Mouse (Mus musculus): Measurements from ENCODE around the gene Ly6g6e. TPM values are rescaled to one million over a fixed set of nuclear protein-coding genes. Genes with fewer than 3 reads are reported as not detected.

The Ly6g6e gene
- total RNA-seq, 1 experiment = 13.4 TPM

GRCm38 (mm10) chr17:35101161-35101560, 24.5 kb downstream of the Ly6g6e start:
- Histone ChIP-seq H3K4me3 (ENCODE audit: insufficient read depth in 1 of 2, low read depth in 1 of 2, low read length in 2 of 2, poor library complexity in 1 of 2, severe bottlenecking in 1 of 2) (no peak overlapping the region), H3K9ac (ENCODE audit: insufficient read depth, low read depth, low read length, poor library complexity, severe bottlenecking) (no peak overlapping the region), H3K4me1 (ENCODE audit: control insufficient read depth in 2 of 2, insufficient read depth in 2 of 2, low read length in 2 of 2, poor library complexity in 1 of 2) (peaks cover 0 to 9% of the 10 kb centered on the region in 2 experiments; a peak in 1 of 4 replicates), H3K9me3 (ENCODE audit: control insufficient read depth, insufficient read depth, low read depth, low read length) (no peaks in the 10 kb centered on the region), H3K36me3 (ENCODE audit: control insufficient read depth, insufficient read depth, low read length, poor library complexity, severe bottlenecking) (peaks cover 20% of the 10 kb centered on the region; the same call in 1 of the 2 replicates), H3K27ac (ENCODE audit: insufficient read depth, low read depth, low read length, poor library complexity, severe bottlenecking) (no peak overlapping the region)
- TF ChIP-seq ZNF384 (IDR thresholded peaks at IDR 0.05; ENCODE audit: low read depth, low read length) (no peak), HCFC1 (IDR thresholded peaks at IDR 0.05; ENCODE audit: borderline replicate concordance, insufficient read depth, low read length) (no peak), MAFK (IDR thresholded peaks at IDR 0.05; ENCODE audit: insufficient read depth, low read depth, low read length) (no peak)
- in situ Hi-C loops (cut with MboI; ENCODE audit: low sequenced_read_pairs in 2 of 2, unreplicated experiment in 2 of 2) = loop anchor here in 1 of 2 experiments (25.0 kb wide), 1 partner anchor 89 kb away; the partner anchor contains the start of genes Vars and Vwa7
- no peak for DNase-seq (ENCODE audit: low read depth, low spot score)

GRCm38 (mm10) chr17:35102299-35102698, 25.6 kb downstream of the Ly6g6e start:
- Histone ChIP-seq H3K4me1 (ENCODE audit: control insufficient read depth in 2 of 2, insufficient read depth in 2 of 2, low read length in 2 of 2, poor library complexity in 1 of 2) (peaks cover 0 to 9% of the 10 kb centered on the region in 2 experiments; a peak in 1 of 4 replicates), H3K27ac (ENCODE audit: insufficient read depth, low read depth, low read length, poor library complexity, severe bottlenecking) (no peak overlapping the region), H3K36me3 (ENCODE audit: control insufficient read depth, insufficient read depth, low read length, poor library complexity, severe bottlenecking) (peaks cover 18% of the 10 kb centered on the region; the same call in 1 of the 2 replicates), H3K9me3 (ENCODE audit: control insufficient read depth, insufficient read depth, low read depth, low read length) (no peaks in the 10 kb centered on the region), H3K4me3 (ENCODE audit: insufficient read depth in 1 of 2, low read depth in 1 of 2, low read length in 2 of 2, poor library complexity in 1 of 2, severe bottlenecking in 1 of 2) (no peak overlapping the region), H3K9ac (ENCODE audit: insufficient read depth, low read depth, low read length, poor library complexity, severe bottlenecking) (no peak overlapping the region)
- TF ChIP-seq ZC3H11A (IDR thresholded peaks at IDR 0.05; ENCODE audit: borderline replicate concordance, low read depth, low read length) (no peak), HCFC1 (IDR thresholded peaks at IDR 0.05; ENCODE audit: borderline replicate concordance, insufficient read depth, low read length) (no peak), ZNF384 (IDR thresholded peaks at IDR 0.05; ENCODE audit: low read depth, low read length) (no peak), MAFK (IDR thresholded peaks at IDR 0.05; ENCODE audit: insufficient read depth, low read depth, low read length) (no peak), CHD2 (IDR thresholded peaks at IDR 0.05; ENCODE audit: low read depth, low read length) (no peak)
- in situ Hi-C loops (cut with MboI; ENCODE audit: low sequenced_read_pairs in 2 of 2, unreplicated experiment in 2 of 2) = loop anchor here in 1 of 2 experiments (25.0 kb wide), 1 partner anchor 90 kb away; the partner anchor contains the start of genes Vars and Vwa7
- no peak for DNase-seq (ENCODE audit: low read depth, low spot score)

GRCm38 (mm10) chr17:35103221-35103690, 26.6 kb downstream of the Ly6g6e start:
- DNase-seq (ENCODE audit: low read depth, low spot score) = no peak
- TF ChIP-seq ZC3H11A (IDR thresholded peaks at IDR 0.05; ENCODE audit: borderline replicate concordance, low read depth, low read length) (no peak), HCFC1 (IDR thresholded peaks at IDR 0.05; ENCODE audit: borderline replicate concordance, insufficient read depth, low read length) (no peak), MAFK (IDR thresholded peaks at IDR 0.05; ENCODE audit: insufficient read depth, low read depth, low read length) (no peak), CHD2 (IDR thresholded peaks at IDR 0.05; ENCODE audit: low read depth, low read length) (no peak), ZNF384 (IDR thresholded peaks at IDR 0.05; ENCODE audit: low read depth, low read length) (no peak)
- in situ Hi-C loops (cut with MboI; ENCODE audit: low sequenced_read_pairs in 2 of 2, unreplicated experiment in 2 of 2) = loop anchor here in 1 of 2 experiments (25.0 kb wide), 1 partner anchor 91 kb away; the partner anchor contains the start of genes Vars and Vwa7
- H3K4me3 ChIP-seq (ENCODE audit: insufficient read depth in 1 of 2, low read depth in 1 of 2, low read length in 2 of 2, poor library complexity in 1 of 2, severe bottlenecking in 1 of 2) = no peak overlapping the region
- H3K4me1 ChIP-seq (ENCODE audit: control insufficient read depth in 2 of 2, insufficient read depth in 2 of 2, low read length in 2 of 2, poor library complexity in 1 of 2) = peaks cover 0 to 9% of the 10 kb centered on the region in 2 experiments; a peak in 1 of 4 replicates
- H3K36me3 ChIP-seq (ENCODE audit: control insufficient read depth, insufficient read depth, low read length, poor library complexity, severe bottlenecking) = peaks cover 18% of the 10 kb centered on the region; the same call in 1 of the 2 replicates
- H3K27ac ChIP-seq (ENCODE audit: insufficient read depth, low read depth, low read length, poor library complexity, severe bottlenecking) = no peak overlapping the region
- no peak overlapping the region for H3K9ac ChIP-seq (ENCODE audit: insufficient read depth, low read depth, low read length, poor library complexity, severe bottlenecking)
- H3K9me3 ChIP-seq (ENCODE audit: control insufficient read depth, insufficient read depth, low read depth, low read length) = no peaks in the 10 kb centered on the region

GRCm38 (mm10) chr17:35104079-35104478, 27.4 kb downstream of the Ly6g6e start:
- Histone ChIP-seq H3K9me3 (ENCODE audit: control insufficient read depth, insufficient read depth, low read depth, low read length) (no peaks in the 10 kb centered on the region), H3K4me1 (ENCODE audit: control insufficient read depth in 2 of 2, insufficient read depth in 2 of 2, low read length in 2 of 2, poor library complexity in 1 of 2) (peaks cover 0 to 9% of the 10 kb centered on the region in 2 experiments; a peak in 1 of 4 replicates), H3K4me3 (ENCODE audit: insufficient read depth in 1 of 2, low read depth in 1 of 2, low read length in 2 of 2, poor library complexity in 1 of 2, severe bottlenecking in 1 of 2) (no peak overlapping the region), H3K27ac (ENCODE audit: insufficient read depth, low read depth, low read length, poor library complexity, severe bottlenecking) (no peak overlapping the region), H3K9ac (ENCODE audit: insufficient read depth, low read depth, low read length, poor library complexity, severe bottlenecking) (no peak overlapping the region), H3K36me3 (ENCODE audit: control insufficient read depth, insufficient read depth, low read length, poor library complexity, severe bottlenecking) (peaks cover 14% of the 10 kb centered on the region; the same call in 1 of the 2 replicates)
- in situ Hi-C loops (cut with MboI; ENCODE audit: low sequenced_read_pairs in 2 of 2, unreplicated experiment in 2 of 2) = loop anchor here in 1 of 2 experiments (25.0 kb wide), 1 partner anchor 92 kb away; the partner anchor contains the start of genes Vars and Vwa7
- TF ChIP-seq ZC3H11A (IDR thresholded peaks at IDR 0.05; ENCODE audit: borderline replicate concordance, low read depth, low read length) = no peak
- no peak for TF ChIP-seq ZNF384 (IDR thresholded peaks at IDR 0.05; ENCODE audit: low read depth, low read length)
- no peak for TF ChIP-seq CHD2 (IDR thresholded peaks at IDR 0.05; ENCODE audit: low read depth, low read length)
- TF ChIP-seq HCFC1 (IDR thresholded peaks at IDR 0.05; ENCODE audit: borderline replicate concordance, insufficient read depth, low read length) = no peak
- no peak for TF ChIP-seq MAFK (IDR thresholded peaks at IDR 0.05; ENCODE audit: insufficient read depth, low read depth, low read length)
- DNase-seq (ENCODE audit: low read depth, low spot score) = no peak

All from ES-E14 (cell line).